Mouse (Mus musculus) midbrain, embryonic 10.5 days (tissue): ENCODE measurements around the gene Slc16a3. TPM values are rescaled to one million over a fixed set of nuclear protein-coding genes. Genes with fewer than 3 reads are reported as not detected.

ENCODE experiments used
- DNase-seq: peaks from one replicate; pipeline ENCODE4 v3.0.0-alpha.2; 2017; ENCODE audit warnings: low spot score
- H3K27ac ChIP-seq: fragments of 300-500 bp; sonication (generic); replicated peaks from 2 replicates; pipeline ENCODE4 v1.5.1; 2016; ENCODE audit warnings: mild to moderate bottlenecking
- H3K27me3 ChIP-seq: fragments of 300-500 bp; sonication (generic); 2 replicates; pipeline ENCODE4 v1.6.1; 2016; ENCODE audit warnings: low read depth, mild to moderate bottlenecking; ENCODE audit not compliant: poor library complexity, severe bottlenecking
- H3K36me3 ChIP-seq: fragments of 300-500 bp; sonication (generic); 2 replicates; pipeline ENCODE4 v1.6.1; 2016; ENCODE audit warnings: mild to moderate bottlenecking, moderate library complexity
- H3K4me1 ChIP-seq: fragments of 300-500 bp; sonication (generic); 2 replicates; pipeline ENCODE4 v1.6.1; 2016
- H3K4me3 ChIP-seq: fragments of 300-500 bp; sonication (generic); 2 replicates; pipeline ENCODE4 v1.5.1; 2016; ENCODE audit warnings: mild to moderate bottlenecking, moderate library complexity
- H3K9me3 ChIP-seq: fragments of 300-500 bp; sonication (generic); replicated peaks from 2 replicates; pipeline ENCODE4 v1.6.1; 2016; ENCODE audit warnings: mild to moderate bottlenecking
- WGBS: fragments of 180-500 bp; shearing (Covaris S2); methylation state at CpG from one replicate; pipeline ENCODE4 v1.1.7; 2016; 5-methylcytosine and 5-hydroxymethylcytosine counted together
- polyA plus RNA-seq: library from polyadenylated mRNA; unstranded; fragments of >200 nt; fragmentation: Nextera tagmentation; extraction: Ambion mirVana; gene quantifications from 2 replicates; pipeline ENCODE4 v1.2.1, GENCODE M21; 2016

Slc16a3 gene
- polyA plus RNA-seq, 1 experiment from 2014 or later = 215 TPM

DNA sequence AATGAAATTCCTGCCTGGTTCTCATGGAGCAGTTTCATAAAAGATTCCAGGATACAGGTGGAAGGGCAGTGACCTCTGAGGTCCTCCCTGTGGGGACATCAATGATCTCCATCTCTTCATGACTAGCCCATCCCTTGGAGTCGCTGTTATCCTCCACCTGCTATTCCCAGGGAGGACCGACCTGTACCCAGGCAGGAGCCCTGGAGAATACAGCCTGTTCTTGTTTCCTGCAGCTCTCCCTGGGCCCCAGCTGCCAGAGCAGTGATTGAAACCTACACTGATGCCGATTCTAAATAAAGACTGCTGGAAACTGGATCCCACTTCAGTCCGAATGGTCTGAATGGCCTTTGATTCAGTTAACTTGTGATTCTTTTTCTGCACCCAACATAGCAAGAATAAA, 16.8 kb upstream of the Slc16a3 start:
- H3K36me3 ChIP-seq = peaks cover 7% of the 10 kb centered on the region
- H3K9me3 ChIP-seq = peaks cover 4% of the 10 kb centered on the region; the same call in 1 of the 2 replicates
- DNase-seq = no peak
- H3K4me1 ChIP-seq = peaks cover 24% of the 10 kb centered on the region
- no peak overlapping the region for H3K27ac ChIP-seq
- H3K27me3 ChIP-seq = no peaks in the 10 kb centered on the region
- 95% methylated on average over 4 of the region's 4 CpGs for WGBS
- peak overlapping the region; percentile 72; the same call in 1 of the 2 replicates for H3K4me3 ChIP-seq

DNA sequence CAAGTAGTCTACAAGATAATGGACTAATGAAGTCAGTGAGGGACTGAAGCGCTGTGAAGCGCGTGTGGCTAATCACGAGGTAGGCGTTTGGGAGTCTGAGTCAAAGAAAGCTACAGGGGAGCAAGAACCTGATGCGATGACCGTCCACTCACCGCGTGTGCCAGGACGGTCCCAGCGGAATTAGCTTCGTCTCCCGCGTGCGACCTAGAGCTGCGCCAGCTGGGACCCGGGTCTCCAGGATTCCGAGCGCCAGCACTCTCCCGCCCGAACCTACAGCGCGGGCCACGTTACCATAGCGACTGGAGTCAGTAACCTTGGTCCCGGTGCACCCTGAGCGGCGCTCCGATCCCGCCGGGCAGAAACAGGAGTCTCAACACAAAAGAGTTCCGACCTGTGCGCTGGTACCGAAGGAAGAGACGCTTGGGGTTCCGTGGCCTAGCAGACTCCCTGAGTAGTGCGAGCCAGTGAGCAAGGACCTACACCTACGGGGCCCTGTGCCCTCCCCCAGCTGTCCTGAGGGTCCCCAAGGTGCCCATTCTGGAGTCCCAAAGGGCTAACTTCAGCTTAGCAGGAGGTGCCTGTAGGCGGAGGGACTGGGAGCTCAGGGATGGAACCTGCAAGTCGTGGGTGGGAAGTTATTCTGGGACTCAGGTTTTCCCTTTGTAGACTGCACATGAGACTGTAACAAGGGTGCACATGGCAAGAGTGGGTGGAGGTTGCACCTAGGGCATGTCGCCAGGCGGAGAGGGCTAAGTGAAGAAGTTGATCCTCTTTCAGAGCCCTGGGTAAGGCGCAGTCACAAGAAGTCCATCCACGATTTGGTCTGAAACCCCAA, 15.5 kb upstream of the Slc16a3 start, which contains the start of gene Ccdc57:
Gene Ccdc57, minus strand, starts transcription at position 309 of the 835 bp plus-strand sequence.
- DNase-seq = peak; percentile 90
- peaks cover 24% of the 10 kb centered on the region for H3K4me1 ChIP-seq
- H3K27ac ChIP-seq = peak within 1 kb of the TSS; percentile 91
- 8% methylated on average over 44 of the region's 44 CpGs for WGBS
- peaks cover 4% of the 10 kb centered on the region; the same call in 1 of the 2 replicates for H3K9me3 ChIP-seq
- H3K36me3 ChIP-seq = peaks cover 7% of the 10 kb centered on the region
- peak within 1 kb of the TSS; percentile 72 for H3K4me3 ChIP-seq
- no peaks in the 10 kb centered on the region for H3K27me3 ChIP-seq

DNA sequence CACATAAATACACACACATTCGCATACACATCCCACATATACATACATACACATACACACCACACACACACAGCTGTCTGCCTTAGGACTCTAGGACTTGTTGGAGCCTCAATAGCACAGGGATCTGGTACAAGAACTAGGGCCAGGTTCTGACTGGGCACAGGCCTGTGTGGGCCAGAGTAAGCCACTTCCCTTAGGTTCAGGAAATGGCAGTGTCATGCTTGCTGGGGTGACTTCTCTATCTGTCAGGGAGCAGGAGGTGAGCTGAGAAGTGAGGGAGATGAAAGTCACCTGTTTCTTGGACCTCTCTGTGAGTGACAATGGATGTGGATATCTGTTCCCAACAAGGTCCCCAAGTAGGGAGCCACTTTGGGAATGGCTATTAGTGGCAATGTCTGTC, 10.3 kb upstream of the Slc16a3 start:
- Histone ChIP-seq H3K4me3 (no peak overlapping the region), H3K4me1 (peaks cover 15% of the 10 kb centered on the region), H3K36me3 (no peaks in the 10 kb centered on the region), H3K9me3 (no peaks in the 10 kb centered on the region), H3K27ac (no peak overlapping the region), H3K27me3 (no peaks in the 10 kb centered on the region)
- DNase-seq = no peak
- WGBS = 100% methylated on average over 1 of the region's 1 CpGs

DNA sequence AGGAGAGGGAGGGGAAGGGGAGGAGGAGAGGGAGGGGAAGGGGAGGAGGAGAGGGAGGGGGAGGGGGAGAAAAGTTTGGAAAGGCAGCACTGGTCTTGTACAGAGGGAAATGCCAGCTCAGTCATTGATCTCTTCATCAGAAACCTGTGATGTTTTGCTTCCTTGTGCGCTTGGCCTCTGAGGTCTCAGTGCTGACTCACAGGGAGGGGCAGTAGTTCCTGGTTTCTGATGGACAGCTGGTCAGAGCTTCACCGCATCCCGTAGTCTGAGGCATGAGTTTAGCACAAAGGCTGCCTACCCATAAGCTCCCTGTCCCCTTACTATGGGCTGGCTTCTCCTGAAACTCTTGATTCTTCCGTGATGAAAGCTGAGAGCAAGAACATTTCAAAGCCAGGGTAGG, 9.5 kb upstream of the Slc16a3 start:
- no peak overlapping the region for H3K27ac ChIP-seq
- H3K4me3 ChIP-seq = no peak overlapping the region
- DNase-seq = no peak
- H3K27me3 ChIP-seq = no peaks in the 10 kb centered on the region
- H3K4me1 ChIP-seq = peaks cover 7% of the 10 kb centered on the region
- no peaks in the 10 kb centered on the region for H3K9me3 ChIP-seq
- no peaks in the 10 kb centered on the region for H3K36me3 ChIP-seq
- 53% methylated on average over 4 of the region's 4 CpGs for WGBS

DNA sequence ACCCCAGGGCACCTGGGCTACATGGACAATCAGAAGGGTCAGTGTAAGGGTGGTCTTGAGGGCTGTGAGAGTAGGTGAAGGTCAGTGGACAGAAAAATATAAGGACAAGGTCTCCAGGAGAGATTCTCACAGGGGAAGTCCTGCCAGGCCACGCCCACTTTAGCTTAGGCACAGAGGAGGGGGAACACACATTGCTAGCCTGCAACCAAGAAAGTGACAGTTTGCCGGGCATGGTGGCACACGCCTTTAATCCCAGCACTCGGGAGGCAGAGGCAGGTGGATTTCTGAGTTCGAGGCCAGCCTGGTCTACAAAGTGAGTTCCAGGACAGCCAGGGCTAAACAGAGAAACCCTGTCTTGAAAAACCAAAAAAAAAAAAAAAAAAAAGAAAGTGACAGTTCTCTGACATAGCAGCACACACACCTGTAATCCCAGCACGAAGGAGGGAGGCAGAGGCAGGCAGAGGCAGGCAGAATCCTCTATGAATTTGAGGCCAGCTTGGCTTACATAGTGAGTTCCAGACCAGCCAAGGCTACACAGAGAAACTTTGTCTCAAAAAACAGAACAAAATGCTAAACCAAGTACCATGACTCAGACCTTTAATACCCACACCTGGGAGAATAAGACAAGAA, 8.5 kb upstream of the Slc16a3 start:
- Histone ChIP-seq H3K9me3 (no peaks in the 10 kb centered on the region), H3K27ac (0 out of 2 replicates have a peak overlapping the region, but pooled peaks have one; percentile 23), H3K27me3 (no peaks in the 10 kb centered on the region), H3K4me3 (no peak overlapping the region), H3K36me3 (no peaks in the 10 kb centered on the region), H3K4me1 (peaks cover 7% of the 10 kb centered on the region)
- no peak for DNase-seq
- WGBS = 57% methylated on average over 6 of the region's 6 CpGs

DNA sequence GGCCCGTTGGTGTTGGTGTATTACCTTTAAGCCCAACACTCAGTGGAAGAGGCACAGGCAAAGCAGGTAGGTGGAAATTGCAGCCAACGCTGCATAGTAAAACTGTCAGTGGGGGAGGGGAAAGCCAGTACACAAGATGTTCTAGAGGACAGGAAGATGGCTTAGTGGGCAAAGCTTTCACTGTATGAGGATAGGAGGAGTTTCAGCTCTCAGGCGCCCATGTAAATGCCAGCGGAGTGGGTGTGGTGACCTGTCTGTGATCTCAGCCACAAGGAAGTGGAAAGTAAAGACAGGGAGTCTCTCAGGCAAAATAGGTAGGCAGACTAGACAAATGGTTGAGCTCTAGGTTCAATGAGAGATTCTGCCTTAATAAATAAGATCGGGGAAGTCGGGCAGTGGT, 7.3 kb upstream of the Slc16a3 start:
- Histone ChIP-seq H3K9me3 (no peaks in the 10 kb centered on the region), H3K36me3 (no peaks in the 10 kb centered on the region), H3K27me3 (no peaks in the 10 kb centered on the region), H3K4me3 (no peak overlapping the region), H3K27ac (no peak overlapping the region), H3K4me1 (peaks cover 7% of the 10 kb centered on the region)
- DNase-seq = no peak
- WGBS = 91% methylated on average over 6 of the region's 6 CpGs

DNA sequence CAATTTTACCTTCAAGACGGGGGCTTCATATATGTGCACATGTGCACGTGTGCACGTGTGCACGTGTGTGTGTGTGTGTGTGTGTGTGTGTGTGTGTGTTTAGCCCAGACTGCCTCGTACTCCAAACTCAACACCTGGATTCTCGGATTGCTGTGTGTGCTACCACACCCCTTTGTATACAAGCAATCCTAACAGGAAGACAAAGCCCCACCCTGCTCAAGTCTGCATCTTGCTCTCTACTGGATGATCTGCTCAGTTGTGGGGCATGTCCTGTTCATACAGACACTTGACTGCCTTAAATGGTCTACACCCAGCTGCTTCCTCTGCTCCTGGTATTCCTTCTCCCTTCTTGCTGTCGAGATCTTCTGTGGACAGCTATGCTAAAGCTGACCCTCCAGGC, 3.0 kb upstream of the Slc16a3 start:
- H3K4me3 ChIP-seq = no peak overlapping the region
- H3K27me3 ChIP-seq = peaks cover 16% of the 10 kb centered on the region
- H3K27ac ChIP-seq = no peak overlapping the region
- H3K9me3 ChIP-seq = no peaks in the 10 kb centered on the region
- 83% methylated on average over 7 of the region's 7 CpGs for WGBS
- DNase-seq = no peak
- H3K36me3 ChIP-seq = no peaks in the 10 kb centered on the region
- H3K4me1 ChIP-seq = peaks cover 21% of the 10 kb centered on the region

DNA sequence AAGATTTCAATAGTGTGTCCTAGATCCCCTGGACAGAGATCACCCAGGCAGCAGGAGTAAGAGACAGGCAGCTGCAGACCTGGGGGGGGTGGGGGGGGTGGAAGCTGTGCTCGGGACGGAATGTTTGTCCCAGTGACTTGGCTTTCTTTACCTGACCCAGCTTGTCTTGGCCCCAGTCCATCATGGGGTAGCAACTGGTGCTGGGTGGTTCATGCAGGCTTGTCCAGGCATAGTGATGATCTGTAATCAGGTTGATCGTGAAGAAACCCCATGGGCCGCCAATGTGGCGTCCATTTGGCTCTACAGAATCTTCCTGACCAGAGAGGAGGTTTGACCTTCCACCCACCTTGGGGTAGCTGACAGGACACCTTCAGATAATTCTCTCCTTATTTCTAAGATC, 2.4 kb upstream of the Slc16a3 start:
- peaks cover 28% of the 10 kb centered on the region for H3K4me1 ChIP-seq
- no peaks in the 10 kb centered on the region for H3K36me3 ChIP-seq
- no peak for DNase-seq
- H3K9me3 ChIP-seq = no peaks in the 10 kb centered on the region
- peaks cover 16% of the 10 kb centered on the region for H3K27me3 ChIP-seq
- H3K27ac ChIP-seq = no peak overlapping the region
- WGBS = 97% methylated on average over 5 of the region's 5 CpGs
- no peak overlapping the region for H3K4me3 ChIP-seq

DNA sequence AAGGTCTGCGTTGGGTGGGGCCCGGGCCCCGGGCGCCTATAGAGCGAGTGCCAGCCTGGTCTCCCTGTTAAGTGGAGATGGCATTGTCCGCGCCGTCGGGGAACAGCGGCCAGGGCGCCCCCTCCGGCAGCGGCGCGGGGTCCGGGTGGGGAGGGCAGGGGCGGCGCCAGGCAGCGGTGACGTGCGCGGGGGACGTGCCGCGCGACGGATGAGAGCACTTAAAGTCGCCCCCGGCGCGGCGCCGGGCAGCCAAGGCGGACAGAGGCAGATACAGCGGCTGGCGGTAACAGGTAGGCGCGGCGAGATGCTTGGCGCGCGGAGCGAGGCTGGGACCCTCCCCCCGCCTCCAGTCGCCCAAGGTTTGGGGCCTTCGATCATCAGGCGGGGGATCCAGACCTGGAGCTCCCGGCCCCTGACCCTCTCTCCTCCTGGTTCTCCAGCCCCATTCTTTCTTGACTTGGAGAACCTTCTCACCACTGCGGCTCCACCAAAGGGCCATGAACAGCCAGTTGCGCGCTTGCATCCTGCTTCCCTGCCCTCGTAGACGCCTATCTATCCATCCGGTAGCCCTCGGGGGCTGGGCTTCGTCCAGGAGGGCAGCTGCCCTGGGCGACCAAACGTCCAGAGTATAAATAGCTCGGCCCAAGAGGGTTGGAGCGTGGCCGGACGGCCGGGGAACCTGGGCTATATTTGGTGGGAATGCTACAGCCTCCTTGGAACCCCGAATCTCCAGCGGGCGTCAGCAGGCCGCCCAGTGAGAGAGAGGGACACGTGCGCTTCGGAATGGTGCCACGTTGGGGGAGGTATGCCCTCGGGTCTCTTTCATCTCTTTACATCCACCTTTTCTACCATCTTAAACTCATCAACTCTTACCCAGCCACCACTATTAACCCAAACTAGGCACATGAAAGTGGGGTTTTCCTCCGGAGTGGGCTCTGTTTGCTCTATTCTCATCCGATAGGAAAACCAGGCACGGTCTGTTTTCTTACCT, 876 bp downstream of the Slc16a3 start:
- peaks cover 56% of the 10 kb centered on the region for H3K4me1 ChIP-seq
- H3K27ac ChIP-seq = peak overlapping the region; percentile 92
- peaks cover 23% of the 10 kb centered on the region for H3K36me3 ChIP-seq
- DNase-seq = peak; percentile 73
- H3K4me3 ChIP-seq = peak overlapping the region; percentile 75
- WGBS = under 1% methylated on average over 74 of the region's 75 CpGs
- H3K27me3 ChIP-seq = peaks cover 16% of the 10 kb centered on the region
- no peaks in the 10 kb centered on the region for H3K9me3 ChIP-seq

DNA sequence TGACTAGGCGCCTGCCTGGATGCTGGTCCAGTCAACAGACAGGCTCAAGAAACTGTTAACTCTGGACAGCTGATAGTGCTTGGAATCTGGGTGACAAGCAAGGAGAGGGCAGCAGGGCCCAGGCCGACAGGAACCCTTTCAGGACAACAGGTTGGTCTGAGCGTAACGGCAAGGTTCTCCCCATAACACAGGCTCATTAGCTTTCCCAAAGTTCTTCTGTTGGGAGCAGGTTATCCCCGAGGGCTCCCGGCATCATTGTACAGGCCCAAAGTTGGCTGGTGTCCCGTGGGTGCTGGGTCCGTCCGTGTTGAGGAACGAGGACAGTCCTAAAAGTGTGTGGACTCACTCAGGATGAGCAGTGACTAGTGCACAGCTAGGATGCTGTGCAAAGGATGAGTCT, 1.6 kb downstream of the Slc16a3 start:
- H3K4me3 ChIP-seq = peak overlapping the region; percentile 75
- peaks cover 16% of the 10 kb centered on the region for H3K27me3 ChIP-seq
- no peaks in the 10 kb centered on the region for H3K9me3 ChIP-seq
- H3K4me1 ChIP-seq = peaks cover 57% of the 10 kb centered on the region
- H3K36me3 ChIP-seq = peaks cover 30% of the 10 kb centered on the region
- DNase-seq = no peak
- peak overlapping the region; percentile 92 for H3K27ac ChIP-seq
- 3% methylated on average over 10 of the region's 10 CpGs for WGBS

DNA sequence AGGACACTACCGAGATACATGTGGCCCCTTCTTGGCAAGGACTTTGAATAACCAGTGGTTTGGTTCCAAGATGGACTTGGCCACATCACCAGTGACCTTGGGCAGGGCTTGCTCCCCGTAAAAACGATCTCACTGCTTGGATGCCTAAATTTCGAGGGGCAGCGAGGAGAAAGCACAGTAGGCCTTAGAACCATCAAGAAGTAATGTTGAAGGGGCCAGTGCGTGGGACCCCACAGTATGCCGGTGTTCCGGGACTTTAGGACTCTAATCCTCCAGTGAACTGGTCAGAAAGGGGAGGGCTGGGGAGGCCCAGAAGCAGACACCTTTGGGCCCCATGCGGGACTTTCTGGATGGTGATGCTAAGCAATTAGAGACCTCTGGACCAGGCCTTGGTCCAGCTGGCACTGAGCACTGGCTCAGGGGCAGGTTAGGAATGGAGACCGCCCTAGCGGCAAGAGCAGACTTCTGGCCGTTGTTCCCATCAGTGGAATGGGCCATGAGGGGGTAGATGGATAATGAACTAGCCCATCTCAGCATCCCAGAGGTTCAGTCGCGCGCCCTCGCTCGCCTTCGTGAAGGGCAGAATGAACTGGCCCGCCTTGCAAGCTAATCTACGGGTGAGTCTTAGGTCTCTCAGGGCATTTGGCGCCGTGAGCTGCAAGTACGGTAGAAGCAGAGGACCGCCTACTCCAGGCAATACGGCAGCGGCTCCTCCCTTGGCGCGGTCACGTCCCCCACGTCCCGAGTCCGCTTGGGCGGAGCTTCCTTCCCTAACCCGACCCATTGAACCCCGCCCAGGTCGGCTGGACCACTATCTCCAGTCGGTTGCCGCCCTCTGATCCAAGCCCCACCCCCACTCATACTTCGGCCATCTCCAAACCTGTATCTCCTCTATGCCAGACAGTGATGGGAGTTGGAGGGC, 2.3 kb downstream of the Slc16a3 start:
- peaks cover 57% of the 10 kb centered on the region for H3K4me1 ChIP-seq
- 2% methylated on average over 39 of the region's 39 CpGs for WGBS

More for the DNA sequence above, 2.3 kb downstream of the Slc16a3 start:
- Histone ChIP-seq H3K9me3 (no peaks in the 10 kb centered on the region), H3K4me3 (peak overlapping the region; percentile 75), H3K27me3 (peaks cover 16% of the 10 kb centered on the region), H3K27ac (peak overlapping the region; percentile 92), H3K36me3 (peaks cover 37% of the 10 kb centered on the region)
- DNase-seq = peak; percentile 96
